ENCODE assay signal across 14 mouse cellular contexts in genomic region chr11:93109451-93109850, GRCm38 (mm10). TPM values are rescaled to one million over a fixed set of nuclear protein-coding genes. Genes with fewer than 3 reads are reported as not detected.
DNase-seq lines count a peak whose midpoint lies in the region; ATAC-seq lines count a peak whose summit lies in the region.
"Had no signal": no experiment of that assay in that cellular context is flagged by ENCODE, and none has a peak within 500 bp of the region (broad histone marks: within the 10 kb centered on the region; RNA-seq: fewer than 3 reads in every experiment).

No protein-coding gene starts in this region.

- peak; percentile 86 for ATAC-seq in frontal cortex, adult (ENCODE audit: low TSS enrichment)
- no peak for ATAC-seq in megakaryocyte progenitor cell, adult 5-6 weeks (replicated peaks; ENCODE audit: poor library complexity)

- DNase-seq in frontal cortex, postnatal 14 days (ENCODE audit: low spot score in 2 of 2), result no peak
- DNase-seq in lung, postnatal 10 days, result peak; percentile 41
- no peak for DNase-seq in lung, postnatal 4 days
- peak; percentile 85 for DNase-seq in cerebellum, adult 11-12 months
- DNase-seq in cerebellum, postnatal 36 days, result peak; percentile 64 to 74
- no peak for DNase-seq in gastrocnemius, postnatal 10 days
- DNase-seq: adrenal gland, postnatal 10 days; heart, postnatal 4 days; right cerebral cortex, postnatal 4 days; thymus, adult 2 months had no signal

RNA-seq across cellular contexts. Expression of gene Car10, which starts 11.6 kb away (rescaled TPM):
- not detected in 2 replicates for total RNA-seq in megakaryocyte progenitor cell, adult 5-6 weeks (2015)
- total RNA-seq in megakaryocyte progenitor cell, adult 5-6 weeks (2017), result not detected in 2 replicates
- under 1 TPM; 0.33 to 0.41 TPM for total RNA-seq in gastrocnemius, postnatal 10 days (2021)
- total RNA-seq: G1E; heart, postnatal 4 days; megakaryocyte, adult 5-6 weeks had no signal

Comparison
In these comparisons a context has a peak if more than half of its experiments do, and no peak if none do; other contexts are left out.
1. DNase-seq: peak in lung, postnatal 10 days (single experiment), cerebellum, adult 11-12 months (single experiment) and cerebellum, postnatal 36 days (2 of 2); none in frontal cortex, postnatal 14 days (0 of 2), lung, postnatal 4 days (0 of 2) and gastrocnemius, postnatal 10 days (single experiment).